Mouse (Mus musculus): ENCODE results near the gene Thumpd3. TPM values are rescaled to one million over a fixed set of nuclear protein-coding genes. Genes with fewer than 3 reads are reported as not detected.

Thumpd3 gene
- total and polyA plus RNA-seq, 2 experiments from 2014 or later, result 48.7 to 64.7 TPM

DNA sequence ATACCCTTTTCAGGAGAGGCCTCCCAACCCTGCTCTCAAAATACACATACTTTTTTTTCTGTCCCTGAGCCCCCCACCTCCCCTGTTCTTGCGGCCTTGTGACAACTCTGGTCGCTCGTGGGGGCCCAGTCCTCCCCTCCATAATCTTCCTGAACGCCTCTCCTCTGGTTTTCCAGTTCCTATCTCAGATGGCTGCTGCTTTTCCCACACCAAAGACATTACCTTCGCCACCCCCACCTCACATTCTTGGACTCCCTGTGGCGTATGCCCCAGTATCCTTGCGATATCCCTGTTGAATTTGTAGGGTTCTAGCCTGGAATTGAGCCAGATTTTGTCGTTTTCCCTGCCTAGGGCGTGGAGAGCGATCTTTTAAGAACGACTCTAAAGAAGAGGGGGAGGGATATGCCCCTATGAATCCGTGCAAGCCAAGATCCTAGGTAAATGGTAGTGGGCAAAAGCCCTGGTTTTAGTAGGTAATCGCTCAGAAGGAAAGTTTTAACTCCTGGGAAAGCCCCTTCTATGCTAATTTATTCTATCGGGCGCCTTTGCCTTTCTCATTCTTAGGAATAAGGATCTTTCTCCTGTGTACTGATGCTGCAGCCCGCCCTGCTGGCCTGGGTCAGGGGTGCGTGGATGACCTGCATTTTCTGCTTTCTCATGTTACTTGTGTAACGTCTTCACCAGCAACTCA is 32.2 kb downstream of the Thumpd3 start:
- H3K4me1 ChIP-seq (ENCODE audit: insufficient read depth), result peaks cover 21% of the 10 kb centered on the region
- no peak for ATAC-seq
- peak; percentile 48 for DNase-seq
- under 1% methylated on average over 18 of the region's 18 CpGs for WGBS
- H3K9me3 ChIP-seq (ENCODE audit: low read length), result no peaks in the 10 kb centered on the region
- no peaks in the 10 kb centered on the region for H3K36me3 ChIP-seq (ENCODE audit: insufficient read depth)
- H3K27me3 ChIP-seq (ENCODE audit: insufficient read depth, low read length), result no peaks in the 10 kb centered on the region
- TF ChIP-seq CTCF (IDR thresholded peaks at IDR 0.05; ENCODE audit: low read depth), result no peak
- H3K4me2 ChIP-seq (ENCODE audit: low read depth), result peak overlapping the region; percentile 96
- H3K4me3 ChIP-seq (ENCODE audit: low read depth, low read length), result peak overlapping the region; percentile 64
- H3K27ac ChIP-seq (ENCODE audit: low read depth, low read length), result peak overlapping the region; percentile 100
- H3K9ac ChIP-seq, result peak overlapping the region; percentile 97

DNA sequence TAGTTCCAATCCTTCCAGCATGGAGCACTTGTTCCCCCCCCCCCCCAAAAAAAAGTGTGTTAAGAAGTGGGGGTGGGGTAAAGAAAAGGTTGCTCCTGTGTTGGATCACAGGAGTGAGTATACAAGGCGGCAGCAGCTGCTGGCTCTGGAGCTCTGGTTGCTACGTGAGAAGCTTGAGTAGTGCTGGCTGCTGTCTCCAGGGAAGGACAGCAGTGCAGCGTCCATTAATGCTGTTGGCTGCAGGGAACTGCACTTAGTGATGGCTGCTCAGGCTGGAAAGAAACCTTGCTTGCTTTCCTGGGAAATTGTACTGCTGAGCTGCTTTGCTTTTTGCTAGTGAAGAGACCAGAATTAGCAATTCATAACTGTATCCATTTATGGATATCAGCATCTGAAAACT is 33.5 kb downstream of the Thumpd3 start:
- no peaks in the 10 kb centered on the region for H3K36me3 ChIP-seq (ENCODE audit: insufficient read depth)
- TF ChIP-seq CTCF (IDR thresholded peaks at IDR 0.05; ENCODE audit: low read depth), result no peak
- H3K4me1 ChIP-seq (ENCODE audit: insufficient read depth), result peaks cover 21% of the 10 kb centered on the region
- WGBS, result 0% methylated on average over 3 of the region's 3 CpGs
- no peak for ATAC-seq
- H3K27ac ChIP-seq (ENCODE audit: low read depth, low read length), result peak overlapping the region; percentile 25
- peak overlapping the region; percentile 36 for H3K9ac ChIP-seq
- peak overlapping the region; percentile 96 for H3K4me2 ChIP-seq (ENCODE audit: low read depth)
- H3K9me3 ChIP-seq (ENCODE audit: low read length), result no peaks in the 10 kb centered on the region
- DNase-seq, result peak; percentile 44
- no peaks in the 10 kb centered on the region for H3K27me3 ChIP-seq (ENCODE audit: insufficient read depth, low read length)
- H3K4me3 ChIP-seq (ENCODE audit: low read depth, low read length), result peak overlapping the region; percentile 64

DNA sequence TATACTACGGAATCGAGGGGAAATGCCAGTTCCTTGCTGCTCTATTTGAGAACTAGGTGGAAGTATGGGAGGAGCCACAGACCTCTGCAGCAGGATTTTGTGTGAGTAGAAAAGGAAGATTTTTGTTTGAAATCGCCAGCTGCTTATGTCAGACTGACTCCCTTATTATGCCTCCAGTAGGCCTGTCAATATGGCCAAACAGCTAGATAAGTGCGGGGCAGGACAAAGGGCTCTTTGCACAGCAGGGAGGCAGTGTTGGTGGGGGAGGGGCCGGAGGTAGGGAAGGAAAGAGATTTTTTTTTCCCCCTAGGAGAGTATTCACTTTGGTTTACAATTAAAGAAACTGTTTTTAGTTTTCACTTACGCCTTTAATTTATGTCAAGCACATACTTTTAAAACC is 36.2 kb downstream of the Thumpd3 start:
- Histone ChIP-seq H3K9ac (peak overlapping the region; percentile 28; the same call in 1 of the 2 replicates), H3K4me2 (ENCODE audit: low read depth) (peak overlapping the region; percentile 26; the same call in 1 of the 2 replicates), H3K36me3 (ENCODE audit: insufficient read depth) (no peaks in the 10 kb centered on the region), H3K4me1 (ENCODE audit: insufficient read depth) (peaks cover 15% of the 10 kb centered on the region), H3K9me3 (ENCODE audit: low read length) (no peaks in the 10 kb centered on the region), H3K27ac (ENCODE audit: low read depth, low read length) (peak overlapping the region; percentile 50), H3K4me3 (ENCODE audit: low read depth, low read length) (no peak overlapping the region), H3K27me3 (ENCODE audit: insufficient read depth, low read length) (no peaks in the 10 kb centered on the region)
- DNase-seq (peak; percentile 5), ATAC-seq (no peak)
- WGBS, result 8% methylated on average over 6 of the region's 6 CpGs
- no peak for TF ChIP-seq CTCF (IDR thresholded peaks at IDR 0.05; ENCODE audit: low read depth)

DNA sequence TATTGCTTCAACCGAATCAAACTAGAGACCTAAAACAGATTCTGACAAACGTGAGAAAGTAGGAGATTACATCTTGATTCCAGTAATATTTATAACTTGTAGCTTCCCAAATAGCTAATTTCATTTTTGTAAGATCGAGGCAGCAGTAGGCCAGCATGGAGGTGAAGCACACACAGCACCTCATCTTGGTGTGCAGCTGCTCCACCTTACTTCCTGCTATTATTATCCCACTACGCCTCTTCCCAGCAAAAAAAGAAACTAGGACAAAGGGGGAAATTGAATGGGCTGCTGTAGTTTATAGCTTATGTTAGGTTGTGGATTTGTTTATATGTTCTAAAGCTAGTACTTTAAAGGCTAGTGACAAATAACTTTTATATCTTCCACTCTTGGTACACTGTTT is 38.6 kb downstream of the Thumpd3 start:
- no peaks in the 10 kb centered on the region for H3K36me3 ChIP-seq (ENCODE audit: insufficient read depth)
- no peak overlapping the region for H3K4me3 ChIP-seq (ENCODE audit: low read depth, low read length)
- H3K9me3 ChIP-seq (ENCODE audit: low read length), result no peaks in the 10 kb centered on the region
- H3K4me2 ChIP-seq (ENCODE audit: low read depth), result no peak overlapping the region
- WGBS, result 59% methylated on average over 4 of the region's 4 CpGs
- no peaks in the 10 kb centered on the region for H3K27me3 ChIP-seq (ENCODE audit: insufficient read depth, low read length)
- H3K9ac ChIP-seq, result no peak overlapping the region
- ATAC-seq (no peak), DNase-seq (no peak)
- H3K4me1 ChIP-seq (ENCODE audit: insufficient read depth), result peaks cover 4% of the 10 kb centered on the region
- no peak for TF ChIP-seq CTCF (IDR thresholded peaks at IDR 0.05; ENCODE audit: low read depth)
- no peak overlapping the region for H3K27ac ChIP-seq (ENCODE audit: low read depth, low read length)

DNA sequence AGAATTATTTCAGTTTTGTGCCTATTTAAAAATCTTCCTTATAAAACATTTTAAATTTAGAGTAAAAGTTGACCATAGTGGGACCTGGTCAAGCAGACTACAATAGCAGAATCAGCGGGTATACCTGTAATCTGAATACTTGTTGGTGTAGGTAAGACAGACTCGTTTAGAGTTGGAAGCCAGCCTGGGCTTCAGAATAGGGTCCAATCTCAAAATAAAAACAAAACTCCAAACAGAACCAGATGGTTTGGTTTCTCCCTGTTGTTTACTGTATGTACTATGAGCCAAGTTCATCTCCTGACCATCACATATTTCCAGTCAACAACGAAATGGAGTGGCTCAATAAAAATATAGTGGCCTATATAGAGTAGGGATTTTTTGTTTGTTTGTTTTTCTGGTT is 47.2 kb downstream of the Thumpd3 start:
- Histone ChIP-seq H3K9me3 (ENCODE audit: low read length) (no peaks in the 10 kb centered on the region), H3K9ac (no peak overlapping the region), H3K4me2 (ENCODE audit: low read depth) (no peak overlapping the region), H3K4me3 (ENCODE audit: low read depth, low read length) (no peak overlapping the region), H3K27ac (ENCODE audit: low read depth, low read length) (no peak overlapping the region), H3K27me3 (ENCODE audit: insufficient read depth, low read length) (no peaks in the 10 kb centered on the region), H3K36me3 (ENCODE audit: insufficient read depth) (no peaks in the 10 kb centered on the region), H3K4me1 (ENCODE audit: insufficient read depth) (no peaks in the 10 kb centered on the region)
- ATAC-seq (no peak), DNase-seq (no peak)
- TF ChIP-seq CTCF (IDR thresholded peaks at IDR 0.05; ENCODE audit: low read depth), result no peak
- 71% methylated on average over 3 of the region's 3 CpGs for WGBS

DNA sequence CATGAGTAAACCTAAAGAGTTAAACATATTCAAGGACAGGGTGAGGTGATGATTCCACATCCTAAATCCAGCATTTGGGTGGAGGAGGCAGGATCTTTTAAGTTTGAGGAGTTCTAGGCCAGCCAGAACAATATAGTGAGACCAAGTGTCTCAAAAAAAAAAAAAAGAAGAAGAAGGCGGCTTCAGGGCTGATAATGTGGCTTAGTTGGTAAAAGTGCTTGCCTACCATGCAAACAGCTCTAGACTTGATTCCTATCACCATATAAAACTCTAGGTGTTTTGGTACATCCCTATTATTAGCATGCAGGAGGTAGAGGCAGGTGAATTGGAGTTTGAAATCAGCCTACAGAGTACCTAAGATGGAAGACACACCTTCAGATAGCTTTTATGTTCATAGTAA is 49.5 kb downstream of the Thumpd3 start:
- H3K36me3 ChIP-seq (ENCODE audit: insufficient read depth), result no peaks in the 10 kb centered on the region
- no peaks in the 10 kb centered on the region for H3K4me1 ChIP-seq (ENCODE audit: insufficient read depth)
- H3K27me3 ChIP-seq (ENCODE audit: insufficient read depth, low read length), result no peaks in the 10 kb centered on the region
- H3K4me2 ChIP-seq (ENCODE audit: low read depth), result no peak overlapping the region
- DNase-seq (no peak), ATAC-seq (no peak)
- WGBS, result 92% methylated on average over 1 of the region's 1 CpGs
- H3K9me3 ChIP-seq (ENCODE audit: low read length), result no peaks in the 10 kb centered on the region
- no peak for TF ChIP-seq CTCF (IDR thresholded peaks at IDR 0.05; ENCODE audit: low read depth)
- H3K4me3 ChIP-seq (ENCODE audit: low read depth, low read length), result no peak overlapping the region
- no peak overlapping the region for H3K27ac ChIP-seq (ENCODE audit: low read depth, low read length)
- H3K9ac ChIP-seq, result no peak overlapping the region

DNA sequence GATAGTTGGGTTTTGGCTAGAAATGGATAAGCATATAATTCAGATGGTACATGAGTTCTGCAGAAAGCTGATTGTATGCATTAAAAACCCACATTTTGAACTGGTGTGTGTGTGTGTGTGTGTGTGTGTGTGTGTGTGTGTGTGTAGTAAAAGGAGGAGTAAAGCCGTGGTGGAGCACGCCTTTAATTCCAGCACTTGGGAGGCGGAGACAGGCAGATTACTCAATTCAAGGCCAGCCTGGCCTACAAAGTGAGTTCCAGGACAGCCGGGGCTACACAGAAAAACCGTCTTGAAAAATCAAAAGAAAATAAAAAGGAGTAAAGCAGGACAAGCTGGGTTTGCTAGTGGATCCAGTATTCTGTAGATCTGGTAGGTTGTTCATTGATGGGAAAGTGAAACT is 51.6 kb downstream of the Thumpd3 start:
- Histone ChIP-seq H3K9me3 (ENCODE audit: low read length) (no peaks in the 10 kb centered on the region), H3K4me2 (ENCODE audit: low read depth) (no peak overlapping the region), H3K4me3 (ENCODE audit: low read depth, low read length) (no peak overlapping the region), H3K36me3 (ENCODE audit: insufficient read depth) (no peaks in the 10 kb centered on the region), H3K4me1 (ENCODE audit: insufficient read depth) (no peaks in the 10 kb centered on the region), H3K27me3 (ENCODE audit: insufficient read depth, low read length) (no peaks in the 10 kb centered on the region), H3K9ac (no peak overlapping the region), H3K27ac (ENCODE audit: low read depth, low read length) (no peak overlapping the region)
- TF ChIP-seq CTCF (IDR thresholded peaks at IDR 0.05; ENCODE audit: low read depth), result no peak
- DNase-seq, result no peak
- no peak for ATAC-seq
- 84% methylated on average over 5 of the region's 5 CpGs for WGBS

Measured in forebrain, postnatal 0 days (tissue).